Mouse (Mus musculus) adrenal gland, postnatal 10 days (tissue): ENCODE results near the gene Cd8a. TPM values are rescaled to one million over a fixed set of nuclear protein-coding genes. Genes with fewer than 3 reads are reported as not detected.

Source experiments
- total RNA-seq, 2 experiments: library from RNA; stranded (reverse); gene quantifications; 2 replicates each; pipeline ENCODE4 v1.2.3; 2021

Cd8a gene
- total RNA-seq, 2 experiments from 2014 or later = 1.9 to 2.5 TPM

Other genes starting within 250 kb of the Cd8a start
- 10 to 100 TPM; 16.6 to 17.0 TPM for gene Thnsl2, start 229.0 kb upstream of the Cd8a start, total RNA-seq
- gene Fabp1, start 173.6 kb upstream of the Cd8a start, total RNA-seq = 100 to 1,000 TPM; 160 to 453 TPM
- gene Krcc1, start 101.8 kb upstream of the Cd8a start, total RNA-seq = 10 to 100 TPM; 69.7 to 76.0 TPM
- 10 to 100 TPM in 1 of 2 experiments, 1 to 10 TPM in 1; 5.0 to 17.9 TPM for gene Smyd1, start 51.2 kb upstream of the Cd8a start, total RNA-seq
- 1 to 10 TPM; 1.7 TPM for gene Cd8b1, start 50.6 kb upstream of the Cd8a start, total RNA-seq
- 10 to 100 TPM; 68.7 to 74.1 TPM for gene Rmnd5a, start 67.2 kb downstream of the Cd8a start, total RNA-seq
- 10 to 100 TPM; 29.9 to 32.3 TPM for gene Rnf103, start 120.5 kb downstream of the Cd8a start, total RNA-seq
- gene Chmp3, start 170.4 kb downstream of the Cd8a start, total RNA-seq = 100 to 1,000 TPM in 1 of 2 experiments, 10 to 100 TPM in 1; 85.8 to 101 TPM